Mouse (Mus musculus) kidney, embryonic 16.5 days (tissue): ENCODE measurements around the gene Aldh3b2. TPM values are rescaled to one million over a fixed set of nuclear protein-coding genes. Genes with fewer than 3 reads are reported as not detected.

Source experiments
- ATAC-seq: fragments of 200-750 bp; cut with Nextera tagmentation; 2 replicates; pipeline ENCODE4 v1.8.0; 2017; ENCODE audit warnings: moderate TSS enrichment; ENCODE audit not compliant: low FRiP score, low TSS enrichment
- H3K27ac ChIP-seq: fragments of 300-500 bp; sonication (generic); 2 replicates; pipeline ENCODE4 v1.5.1; 2014; ENCODE audit warnings: low read length
- H3K27me3 ChIP-seq: fragments of 300-500 bp; sonication (generic); 2 replicates; pipeline ENCODE4 v1.6.1; 2014; ENCODE audit warnings: low read length, control low read depth, mixed read lengths; ENCODE audit not compliant: insufficient read depth
- H3K36me3 ChIP-seq: fragments of 300-500 bp; sonication (generic); 2 replicates; pipeline ENCODE4 v1.6.1; 2014; ENCODE audit warnings: low read length, control low read depth, mixed read lengths; ENCODE audit not compliant: insufficient read depth
- H3K4me1 ChIP-seq: fragments of 300-500 bp; sonication (generic); 2 replicates; pipeline ENCODE4 v1.6.1; 2014; ENCODE audit warnings: low read length, control low read depth, mixed read lengths; ENCODE audit not compliant: insufficient read depth
- H3K4me2 ChIP-seq: fragments of 300-500 bp; sonication (generic); replicated peaks from 2 replicates; pipeline ENCODE4 v1.6.1; 2014; ENCODE audit warnings: low read depth, low read length
- H3K4me3 ChIP-seq: fragments of 300-500 bp; sonication (generic); 2 replicates; pipeline ENCODE4 v1.5.1; 2014; ENCODE audit warnings: mild to moderate bottlenecking, low read length
- H3K9ac ChIP-seq: fragments of 300-500 bp; sonication (generic); replicated peaks from 2 replicates; pipeline ENCODE4 v1.6.1; 2014; ENCODE audit warnings: low read length
- H3K9me3 ChIP-seq: fragments of 300-500 bp; sonication (generic); 2 replicates; pipeline ENCODE4 v1.6.1; 2016; ENCODE audit warnings: low read length, control low read depth
- WGBS: fragments of 180-500 bp; shearing (Covaris S2); extraction: QIAGEN DNeasy Blood & Tissue Kit; methylation state at CpG from one replicate; pipeline ENCODE4 v1.1.7; 2014; 5-methylcytosine and 5-hydroxymethylcytosine counted together
- polyA plus RNA-seq: library from polyadenylated mRNA; unstranded; fragments of >200 nt; fragmentation: Nextera tagmentation; extraction: Ambion mirVana; gene quantifications from 2 replicates; pipeline ENCODE4 v1.2.1, GENCODE M21; 2015

The Aldh3b2 gene
- 3.7 and 5.1 TPM in 2 replicates for polyA plus RNA-seq

- Histone ChIP-seq H3K27ac (no peak within 1 kb of the TSS), H3K36me3 (no peaks in the 10 kb centered on the region), H3K4me2 (no peak within 1 kb of the TSS), H3K9ac (no peak within 1 kb of the TSS), H3K27me3 (no peaks in the 10 kb centered on the region), H3K9me3 (no peaks in the 10 kb centered on the region), H3K4me1 (0 out of 2 replicates have a peak, but pooled peaks cover 6% of the 10 kb centered on the region), H3K4me3 (no peak within 1 kb of the TSS)
- WGBS = 14% methylated on average over 9 of the region's 9 CpGs
- ATAC-seq = no peak
These were observed at the start of gene Aldh3b2 for GRCm38 (mm10) chr19:3972229-3972628. TSS of gene Aldh3b2 (plus strand) at chr19:3972328.

GRCm38 (mm10) chr19:3922661-3923371 is 49.3 kb upstream of the Aldh3b2 start:
- no peaks in the 10 kb centered on the region for H3K36me3 ChIP-seq
- peaks cover 12% of the 10 kb centered on the region for H3K4me1 ChIP-seq
- H3K27me3 ChIP-seq = no peaks in the 10 kb centered on the region
- no peak overlapping the region for H3K4me3 ChIP-seq
- H3K4me2 ChIP-seq = no peak overlapping the region
- ATAC-seq = no peak
- no peaks in the 10 kb centered on the region for H3K9me3 ChIP-seq
- 54% methylated on average over 10 of the region's 10 CpGs for WGBS
- 0 out of 2 replicates have a peak overlapping the region, but pooled peaks have one; percentile 12 for H3K9ac ChIP-seq
- peak overlapping the region; percentile 65 for H3K27ac ChIP-seq

- Histone ChIP-seq H3K27me3 (no peaks in the 10 kb centered on the region), H3K4me1 (peaks cover 12% of the 10 kb centered on the region), H3K4me2 (no peak overlapping the region), H3K27ac (peak overlapping the region; percentile 65), H3K4me3 (no peak overlapping the region), H3K36me3 (no peaks in the 10 kb centered on the region), H3K9me3 (no peaks in the 10 kb centered on the region), H3K9ac (no peak overlapping the region)
- 25% methylated on average over 13 of the region's 13 CpGs for WGBS
- 0 out of 2 replicates have a peak, but pooled peaks have one; percentile 9 for ATAC-seq
These were observed 48.5 kb upstream of the Aldh3b2 start for GRCm38 (mm10) chr19:3923586-3923985.

- Histone ChIP-seq H3K36me3 (no peaks in the 10 kb centered on the region), H3K9ac (no peak overlapping the region), H3K4me1 (peaks cover 14% of the 10 kb centered on the region), H3K27me3 (no peaks in the 10 kb centered on the region), H3K4me3 (no peak overlapping the region), H3K9me3 (no peaks in the 10 kb centered on the region), H3K4me2 (no peak overlapping the region), H3K27ac (peak overlapping the region; percentile 65; the same call in 1 of the 2 replicates)
- 70% methylated on average over 8 of the region's 8 CpGs for WGBS
- 0 out of 2 replicates have a peak, but pooled peaks have one; percentile 22 for ATAC-seq
These were observed 47.9 kb upstream of the Aldh3b2 start for GRCm38 (mm10) chr19:3924190-3924589.

- H3K9ac ChIP-seq = no peak overlapping the region
- WGBS = 93% methylated on average over 7 of the region's 7 CpGs
- H3K4me2 ChIP-seq = no peak overlapping the region
- no peak overlapping the region for H3K4me3 ChIP-seq
- H3K27ac ChIP-seq = no peak overlapping the region
- no peak for ATAC-seq
- no peaks in the 10 kb centered on the region for H3K9me3 ChIP-seq
- peaks cover 21% of the 10 kb centered on the region for H3K4me1 ChIP-seq
- no peaks in the 10 kb centered on the region for H3K36me3 ChIP-seq
- H3K27me3 ChIP-seq = no peaks in the 10 kb centered on the region
These were observed 47.3 kb upstream of the Aldh3b2 start for GRCm38 (mm10) chr19:3924868-3925267.

GRCm38 (mm10) chr19:3925859-3926258 is 46.3 kb upstream of the Aldh3b2 start:
- H3K27me3 ChIP-seq = no peaks in the 10 kb centered on the region
- no peaks in the 10 kb centered on the region for H3K36me3 ChIP-seq
- no peak overlapping the region for H3K9ac ChIP-seq
- H3K27ac ChIP-seq = no peak overlapping the region
- H3K4me2 ChIP-seq = no peak overlapping the region
- ATAC-seq = no peak
- H3K9me3 ChIP-seq = no peaks in the 10 kb centered on the region
- H3K4me3 ChIP-seq = no peak overlapping the region
- WGBS = 82% methylated on average over 6 of the region's 6 CpGs
- peaks cover 31% of the 10 kb centered on the region for H3K4me1 ChIP-seq

- Histone ChIP-seq H3K4me1 (peaks cover 33% of the 10 kb centered on the region), H3K4me3 (no peak overlapping the region), H3K9me3 (no peaks in the 10 kb centered on the region), H3K9ac (no peak overlapping the region), H3K4me2 (no peak overlapping the region), H3K36me3 (no peaks in the 10 kb centered on the region), H3K27me3 (no peaks in the 10 kb centered on the region), H3K27ac (no peak overlapping the region)
- ATAC-seq = no peak
- 52% methylated on average over 3 of the region's 3 CpGs for WGBS
These were observed 45.8 kb upstream of the Aldh3b2 start for GRCm38 (mm10) chr19:3926279-3926678.

GRCm38 (mm10) chr19:3926685-3927084 is 45.4 kb upstream of the Aldh3b2 start:
- Histone ChIP-seq H3K9me3 (no peaks in the 10 kb centered on the region), H3K4me1 (peaks cover 33% of the 10 kb centered on the region), H3K9ac (no peak overlapping the region), H3K27ac (no peak overlapping the region), H3K4me2 (no peak overlapping the region), H3K4me3 (no peak overlapping the region), H3K27me3 (no peaks in the 10 kb centered on the region), H3K36me3 (no peaks in the 10 kb centered on the region)
- ATAC-seq = no peak
- 65% methylated on average over 6 of the region's 6 CpGs for WGBS

- 84% methylated on average over 4 of the region's 4 CpGs for WGBS
- ATAC-seq = no peak
- H3K4me1 ChIP-seq = peaks cover 33% of the 10 kb centered on the region
- H3K36me3 ChIP-seq = no peaks in the 10 kb centered on the region
- no peaks in the 10 kb centered on the region for H3K27me3 ChIP-seq
- H3K4me3 ChIP-seq = no peak overlapping the region
- no peaks in the 10 kb centered on the region for H3K9me3 ChIP-seq
- no peak overlapping the region for H3K27ac ChIP-seq
- H3K9ac ChIP-seq = no peak overlapping the region
- H3K4me2 ChIP-seq = no peak overlapping the region
These were observed 44.1 kb upstream of the Aldh3b2 start for GRCm38 (mm10) chr19:3927989-3928388.

- 86% methylated on average over 4 of the region's 4 CpGs for WGBS
- no peaks in the 10 kb centered on the region for H3K36me3 ChIP-seq
- H3K9me3 ChIP-seq = no peaks in the 10 kb centered on the region
- H3K27ac ChIP-seq = peak overlapping the region; percentile 80
- H3K4me1 ChIP-seq = peaks cover 26% of the 10 kb centered on the region
- no peak overlapping the region for H3K9ac ChIP-seq
- H3K4me2 ChIP-seq = no peak overlapping the region
- no peaks in the 10 kb centered on the region for H3K27me3 ChIP-seq
- H3K4me3 ChIP-seq = no peak overlapping the region
- no peak for ATAC-seq
These were observed 43.3 kb upstream of the Aldh3b2 start for GRCm38 (mm10) chr19:3928779-3929178.
